Mouse (Mus musculus): ENCODE measurements around the gene Tbc1d19. TPM values are rescaled to one million over a fixed set of nuclear protein-coding genes. Genes with fewer than 3 reads are reported as not detected.

Gene Tbc1d19
- total and polyA plus RNA-seq, 3 experiments = 4.0 to 26.6 (median 20.5) TPM

- no peak for DNase-seq
These were observed 143.8 kb downstream of the Tbc1d19 start for GRCm38 (mm10) chr5:53953216-53953615.

Other genes starting within 250 kb of the Tbc1d19 start
- gene Cckar, start 101.9 kb upstream of the Tbc1d19 start, total RNA-seq (2021) = under 1 TPM; 0.52 TPM
- 0.75 and 0.90 TPM in 2 replicates for gene Cckar, start 101.9 kb upstream of the Tbc1d19 start, polyA plus RNA-seq (2012; rRNA removed)
- gene Stim2, start 188.9 kb downstream of the Tbc1d19 start, total RNA-seq (2021) = 10 to 100 TPM; 23.2 to 38.3 TPM
- 21.6 and 27.2 TPM in 2 replicates for gene Stim2, start 188.9 kb downstream of the Tbc1d19 start, polyA plus RNA-seq (2012; rRNA removed)

Measured in adrenal gland, adult 2 months (tissue).